Mouse (Mus musculus): ENCODE results near the gene Pkp1. TPM values are rescaled to one million over a fixed set of nuclear protein-coding genes. Genes with fewer than 3 reads are reported as not detected.

The Pkp1 gene
- total and polyA plus RNA-seq, 2 experiments from 2014 or later = 0.09 to 0.58 TPM

DNA sequence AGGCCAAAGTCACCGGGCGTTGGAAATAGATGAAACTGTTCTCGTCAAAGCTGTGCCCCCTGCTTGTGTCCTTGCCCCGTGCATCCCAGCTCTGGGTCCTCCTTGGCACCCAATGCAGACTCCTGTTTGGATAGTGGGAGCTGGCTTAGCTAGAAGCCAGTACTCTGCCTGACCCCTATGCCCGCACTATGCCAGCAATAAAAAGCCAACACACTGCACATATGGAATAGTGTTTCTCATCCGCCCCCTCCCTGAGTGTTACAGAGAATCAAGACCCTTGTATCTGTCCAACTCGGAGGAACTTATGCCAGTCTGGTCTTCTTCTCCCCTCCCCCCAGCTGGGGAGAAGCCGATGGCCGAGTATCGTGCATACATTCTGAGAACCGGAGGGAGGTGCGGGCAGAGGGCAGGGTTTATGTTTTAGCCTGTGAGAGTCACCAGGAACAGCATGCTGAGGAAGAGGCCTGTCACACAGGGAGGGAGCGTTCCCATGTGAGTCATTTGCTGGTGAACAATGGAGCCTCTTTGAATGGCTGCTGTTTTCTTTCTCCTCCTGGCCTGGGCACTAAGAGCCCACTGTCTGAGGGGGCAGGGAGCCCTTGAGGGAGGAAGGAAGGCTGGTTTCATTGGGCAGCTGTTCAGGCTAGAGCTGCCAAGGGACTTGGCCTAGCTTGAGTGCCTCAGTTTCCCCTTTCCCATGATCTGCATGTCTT lies 66.8 kb downstream of the Pkp1 start:
- 34% methylated on average over 13 of the region's 13 CpGs for WGBS
- Histone ChIP-seq H3K4me3 (ENCODE audit: low read length) (no peak overlapping the region), H3K9me3 (ENCODE audit: low read length) (no peaks in the 10 kb centered on the region), H3K4me1 (ENCODE audit: insufficient read depth, low read length) (peaks cover 6% of the 10 kb centered on the region; the same call in 1 of the 2 replicates), H3K27me3 (ENCODE audit: insufficient read depth, low read length) (no peaks in the 10 kb centered on the region), H3K9ac (replicated peaks; ENCODE audit: low read length) (no peak overlapping the region), H3K36me3 (ENCODE audit: insufficient read depth, low read length) (no peaks in the 10 kb centered on the region), H3K27ac (peak overlapping the region; percentile 20; the same call in 1 of the 2 replicates), H3K4me2 (ENCODE audit: low read depth, low read length) (no peak overlapping the region)
- peak; percentile 39 for DNase-seq (ENCODE audit: low spot score)
- peak; percentile 73 for ATAC-seq
- no peak for TF ChIP-seq CTCF (IDR thresholded peaks at IDR 0.05; ENCODE audit: low read depth)

DNA sequence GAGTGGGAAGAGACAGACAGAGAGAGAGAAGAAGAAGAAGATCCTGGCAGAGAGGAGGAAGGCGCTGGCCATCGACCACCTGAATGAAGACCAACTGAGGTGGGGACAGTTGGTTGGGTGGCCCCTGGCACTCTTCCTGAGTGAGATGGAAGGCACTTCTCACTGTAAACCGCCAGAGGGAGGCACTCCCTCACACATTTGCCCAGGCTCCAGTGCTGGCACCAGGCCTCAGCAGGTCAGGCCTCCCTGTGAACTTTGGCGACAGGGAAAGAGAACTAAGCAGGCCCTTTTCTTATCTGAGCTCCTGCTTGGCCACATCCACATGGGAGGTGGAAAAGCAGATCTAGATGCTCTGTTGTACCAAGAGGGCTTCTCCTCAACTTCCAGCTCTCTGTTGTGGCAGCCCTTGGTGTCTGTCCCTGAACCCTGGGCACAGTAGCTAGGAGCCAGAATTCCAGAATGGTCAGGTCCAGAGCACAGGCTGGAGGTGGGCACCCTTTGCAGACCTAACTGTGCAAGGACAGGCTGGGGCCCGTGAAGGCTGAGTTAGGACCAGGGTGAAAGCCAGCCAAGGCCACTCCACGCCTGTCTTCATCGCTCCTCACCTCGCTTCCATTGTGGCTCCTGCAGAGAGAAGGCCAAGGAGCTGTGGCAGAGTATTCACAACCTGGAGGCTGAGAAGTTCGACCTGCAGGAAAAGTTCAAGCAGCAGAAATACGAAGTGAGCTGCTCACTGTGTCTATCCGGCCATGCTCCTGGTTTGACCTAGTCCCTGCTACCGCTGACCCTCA lies 68.1 kb downstream of the Pkp1 start:
- Histone ChIP-seq H3K27ac (no peak overlapping the region), H3K4me3 (ENCODE audit: low read length) (no peak overlapping the region), H3K36me3 (ENCODE audit: insufficient read depth, low read length) (no peaks in the 10 kb centered on the region), H3K9ac (replicated peaks; ENCODE audit: low read length) (no peak overlapping the region), H3K9me3 (ENCODE audit: low read length) (no peaks in the 10 kb centered on the region), H3K27me3 (ENCODE audit: insufficient read depth, low read length) (no peaks in the 10 kb centered on the region), H3K4me1 (ENCODE audit: insufficient read depth, low read length) (peaks cover 6% of the 10 kb centered on the region; the same call in 1 of the 2 replicates), H3K4me2 (ENCODE audit: low read depth, low read length) (no peak overlapping the region)
- DNase-seq (ENCODE audit: low spot score) = peak; percentile 49
- WGBS = 72% methylated on average over 12 of the region's 12 CpGs
- TF ChIP-seq CTCF (IDR thresholded peaks at IDR 0.05; ENCODE audit: low read depth) = peak; percentile 70
- no peak for ATAC-seq

DNA sequence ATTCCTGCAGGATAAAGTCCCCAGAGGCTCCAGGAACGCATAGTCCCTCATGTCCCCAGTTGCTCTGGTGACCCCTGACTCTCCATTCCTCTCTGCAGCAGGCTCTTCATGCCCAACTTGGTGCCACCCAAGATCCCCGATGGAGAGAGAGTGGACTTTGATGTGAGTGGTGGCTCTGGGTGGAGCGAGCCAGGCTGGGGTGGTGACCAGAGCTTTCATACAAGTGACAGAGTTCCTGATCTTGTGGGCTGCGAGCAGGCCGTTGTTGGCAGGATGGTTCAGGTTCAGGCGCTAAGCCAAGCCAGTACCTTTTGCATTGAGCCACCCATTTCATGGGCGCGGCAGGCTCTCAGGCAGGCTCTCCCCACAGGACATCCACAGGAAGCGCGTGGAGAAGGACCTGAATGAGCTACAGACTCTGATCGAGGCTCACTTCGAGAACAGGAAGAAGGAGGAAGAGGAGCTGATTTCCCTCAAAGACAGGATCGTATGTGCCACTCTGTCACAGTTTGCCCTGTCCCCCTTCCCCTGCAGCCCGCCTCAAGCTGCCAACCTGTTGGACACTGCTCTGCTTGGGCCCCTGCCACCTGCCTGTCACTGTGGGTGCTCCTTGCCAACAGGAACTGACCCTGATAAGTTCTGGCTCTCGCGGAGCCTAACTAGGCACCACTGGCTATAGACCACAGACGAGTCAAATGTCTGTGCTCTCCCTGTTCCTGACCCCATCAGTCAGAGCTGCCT lies 71.2 kb downstream of the Pkp1 start:
- ATAC-seq (no peak), DNase-seq (ENCODE audit: low spot score) (no peak)
- H3K4me2 ChIP-seq (ENCODE audit: low read depth, low read length) = no peak overlapping the region
- TF ChIP-seq CTCF (IDR thresholded peaks at IDR 0.05; ENCODE audit: low read depth) = no peak
- H3K27me3 ChIP-seq (ENCODE audit: insufficient read depth, low read length) = no peaks in the 10 kb centered on the region
- peaks cover 6% of the 10 kb centered on the region; the same call in 1 of the 2 replicates for H3K4me1 ChIP-seq (ENCODE audit: insufficient read depth, low read length)
- whole genome bisulfite sequencing = 71% methylated on average over 17 of the region's 17 CpGs
- no peak overlapping the region for H3K9ac ChIP-seq (replicated peaks; ENCODE audit: low read length)
- no peak overlapping the region for H3K27ac ChIP-seq
- no peak overlapping the region for H3K4me3 ChIP-seq (ENCODE audit: low read length)
- no peaks in the 10 kb centered on the region for H3K36me3 ChIP-seq (ENCODE audit: insufficient read depth, low read length)
- H3K9me3 ChIP-seq (ENCODE audit: low read length) = no peaks in the 10 kb centered on the region

DNA sequence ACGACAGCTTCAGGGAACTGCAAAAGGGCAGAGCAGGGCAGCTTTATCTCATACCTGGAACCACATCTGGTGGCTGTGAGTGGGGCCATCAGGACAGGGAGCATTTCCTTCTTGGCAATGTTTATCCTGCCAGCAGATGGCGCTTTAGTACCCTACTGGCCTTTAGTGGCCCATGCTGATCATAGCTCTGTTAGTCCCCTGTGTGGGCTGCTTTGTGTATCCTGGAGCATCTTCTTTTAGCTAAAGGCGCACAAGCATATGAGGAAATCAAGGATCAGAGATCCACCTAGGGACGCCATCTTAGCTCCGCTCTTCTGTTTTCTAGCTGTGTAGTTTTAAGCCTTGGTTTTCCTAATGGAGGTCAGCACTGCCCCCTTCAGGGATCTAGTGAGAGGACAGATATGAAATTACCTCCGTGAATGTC lies 71.9 kb downstream of the Pkp1 start:
- ATAC-seq (0 out of 2 replicates have a peak, but pooled peaks have one; percentile 39), DNase-seq (ENCODE audit: low spot score) (peak; percentile 56)
- no peaks in the 10 kb centered on the region for H3K9me3 ChIP-seq (ENCODE audit: low read length)
- TF ChIP-seq CTCF (IDR thresholded peaks at IDR 0.05; ENCODE audit: low read depth) = peak; percentile 69
- no peak overlapping the region for H3K9ac ChIP-seq (replicated peaks; ENCODE audit: low read length)
- H3K4me3 ChIP-seq (ENCODE audit: low read length) = no peak overlapping the region
- H3K4me1 ChIP-seq (ENCODE audit: insufficient read depth, low read length) = peaks cover 6% of the 10 kb centered on the region; the same call in 1 of the 2 replicates
- 36% methylated on average over 6 of the region's 6 CpGs for WGBS
- no peak overlapping the region for H3K4me2 ChIP-seq (ENCODE audit: low read depth, low read length)
- no peaks in the 10 kb centered on the region for H3K27me3 ChIP-seq (ENCODE audit: insufficient read depth, low read length)
- H3K27ac ChIP-seq = no peak overlapping the region
- no peaks in the 10 kb centered on the region for H3K36me3 ChIP-seq (ENCODE audit: insufficient read depth, low read length)

DNA sequence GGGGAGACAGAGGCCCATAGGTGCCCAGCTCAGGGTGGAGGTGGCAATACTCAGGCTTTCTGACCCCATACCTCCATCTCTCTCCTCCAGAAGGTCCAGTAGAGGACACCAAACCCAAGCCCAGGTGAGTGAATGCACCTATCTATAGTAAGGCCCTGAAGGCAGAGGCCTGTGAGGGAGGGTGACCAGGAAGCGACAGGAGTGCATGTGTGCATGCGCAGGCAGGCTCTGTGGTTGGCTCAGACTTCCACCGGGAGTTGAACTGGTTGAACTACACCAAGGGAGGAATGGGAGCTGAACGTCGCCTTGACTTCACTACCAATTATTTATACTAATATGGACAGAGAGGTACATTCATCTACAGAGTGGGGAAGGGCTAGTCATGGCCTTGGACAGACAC lies 72.4 kb downstream of the Pkp1 start:
- H3K9ac ChIP-seq (replicated peaks; ENCODE audit: low read length) = no peak overlapping the region
- no peaks in the 10 kb centered on the region for H3K36me3 ChIP-seq (ENCODE audit: insufficient read depth, low read length)
- WGBS = 78% methylated on average over 5 of the region's 5 CpGs
- no peaks in the 10 kb centered on the region for H3K27me3 ChIP-seq (ENCODE audit: insufficient read depth, low read length)
- no peak for ATAC-seq
- H3K4me2 ChIP-seq (ENCODE audit: low read depth, low read length) = no peak overlapping the region
- DNase-seq (ENCODE audit: low spot score) = no peak
- no peaks in the 10 kb centered on the region for H3K9me3 ChIP-seq (ENCODE audit: low read length)
- TF ChIP-seq CTCF (IDR thresholded peaks at IDR 0.05; ENCODE audit: low read depth) = no peak
- H3K4me1 ChIP-seq (ENCODE audit: insufficient read depth, low read length) = peaks cover 1% of the 10 kb centered on the region; the same call in 1 of the 2 replicates
- no peak overlapping the region for H3K27ac ChIP-seq
- no peak overlapping the region for H3K4me3 ChIP-seq (ENCODE audit: low read length)

DNA sequence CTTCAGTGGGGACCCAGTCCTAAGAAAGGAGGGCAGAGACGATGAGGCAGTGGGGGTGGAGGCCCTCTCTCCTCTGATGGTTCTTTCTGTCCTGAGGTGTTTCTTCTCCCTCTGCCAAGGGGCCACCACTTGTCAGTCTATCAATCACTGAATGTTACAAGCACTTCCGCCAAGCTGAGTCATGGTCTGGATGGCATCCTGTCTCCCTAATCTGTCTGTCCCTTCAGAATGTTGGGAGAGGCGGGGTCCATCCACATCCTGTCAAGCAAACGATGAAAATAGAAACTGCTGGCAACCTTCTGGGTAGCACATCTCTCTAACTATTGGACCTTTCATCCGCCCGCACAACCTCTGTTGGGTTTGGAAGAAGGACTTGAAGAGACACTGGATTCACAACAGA lies 74.5 kb downstream of the Pkp1 start:
- no peak for TF ChIP-seq CTCF (IDR thresholded peaks at IDR 0.05; ENCODE audit: low read depth)
- H3K4me3 ChIP-seq (ENCODE audit: low read length) = no peak overlapping the region
- WGBS = 72% methylated on average over 6 of the region's 6 CpGs
- no peak overlapping the region for H3K9ac ChIP-seq (replicated peaks; ENCODE audit: low read length)
- no peak for DNase-seq (ENCODE audit: low spot score)
- H3K27me3 ChIP-seq (ENCODE audit: insufficient read depth, low read length) = no peaks in the 10 kb centered on the region
- no peak for ATAC-seq
- H3K9me3 ChIP-seq (ENCODE audit: low read length) = no peaks in the 10 kb centered on the region
- H3K27ac ChIP-seq = no peak overlapping the region
- no peak overlapping the region for H3K4me2 ChIP-seq (ENCODE audit: low read depth, low read length)
- no peaks in the 10 kb centered on the region for H3K4me1 ChIP-seq (ENCODE audit: insufficient read depth, low read length)
- H3K36me3 ChIP-seq (ENCODE audit: insufficient read depth, low read length) = no peaks in the 10 kb centered on the region

All from hindbrain, postnatal 0 days (tissue).